Comparison of ENCODE assay signal across 22 mouse cellular contexts in genomic region chr1:121351037-121351436, GRCm38 (mm10). TPM values are rescaled to one million over a fixed set of nuclear protein-coding genes. Genes with fewer than 3 reads are reported as not detected.
DNase-seq lines count a peak whose midpoint lies in the region; ATAC-seq and TF ChIP-seq lines count a peak whose summit lies in the region.
"Had no signal": no experiment of that assay in that cellular context is flagged by ENCODE, and none has a peak within 500 bp of the region (broad histone marks: within the 10 kb centered on the region; RNA-seq: fewer than 3 reads in every experiment).

No protein-coding gene starts in this region.

- H3K36me3 ChIP-seq in heart, embryonic 10.5 days = no peaks in the 10 kb centered on the region
- H3K36me3 ChIP-seq in liver, postnatal 0 days (replicated peaks; ENCODE audit: insufficient read depth, low read length) = no peaks in the 10 kb centered on the region
- H3K36me3 ChIP-seq in small intestine, adult 2 months (ENCODE audit: control insufficient read depth, insufficient read depth, low read length) = no peaks in the 10 kb centered on the region
- H3K36me3 ChIP-seq in forebrain, embryonic 14.5 days (ENCODE audit: control insufficient read depth, insufficient read depth, low read length) = no peaks in the 10 kb centered on the region
- H3K36me3 ChIP-seq: forebrain, embryonic 10.5 days; hindbrain, embryonic 12.5 days; hindbrain, embryonic 15.5 days had no signal

- peak; percentile 22 for DNase-seq in heart, embryonic 10.5 days (ENCODE audit: low spot score)
- no peak for DNase-seq in heart, adult 8-10 months (ENCODE audit: low spot score)
- DNase-seq in liver, postnatal 0 days = no peak
- no peak for DNase-seq in liver
- no peak for DNase-seq in forebrain, embryonic 14.5 days (ENCODE audit: low spot score)
- DNase-seq: adrenal gland, adult 8-10 months; adrenal gland, postnatal 25 days; cerebellum, adult 11-12 months; cerebellum, adult 8-10 months; cerebellum, postnatal 10 days; cerebellum, postnatal 36 days; embryo, embryonic 11 days; forebrain, postnatal 0 days; gastrocnemius, postnatal 25 days; heart, adult 18-20 months had no signal

- H3K9me3 ChIP-seq in heart, embryonic 10.5 days = no peaks in the 10 kb centered on the region
- no peaks in the 10 kb centered on the region for H3K9me3 ChIP-seq in liver, postnatal 0 days (ENCODE audit: low read length)
- no peaks in the 10 kb centered on the region for H3K9me3 ChIP-seq in forebrain, embryonic 14.5 days (replicated peaks; ENCODE audit: control insufficient read depth, low read length)
- H3K9me3 ChIP-seq: forebrain, embryonic 10.5 days; hindbrain, embryonic 12.5 days; hindbrain, embryonic 15.5 days had no signal

- no peak for TF ChIP-seq POLR2A in small intestine, adult 2 months (IDR thresholded peaks at IDR 0.05; ENCODE audit: low read depth, low read length)

- WGBS in heart, embryonic 10.5 days = 68% methylated on average over 3 of the region's 3 CpGs
- WGBS in liver, postnatal 0 days (ENCODE audit: insufficient replicate concordance) = 63% methylated on average over 3 of the region's 3 CpGs
- WGBS in small intestine, adult 2 months = 24% methylated on average over 3 of the region's 3 CpGs
- 93% methylated on average over 3 of the region's 3 CpGs for WGBS in forebrain, embryonic 14.5 days

- no peaks in the 10 kb centered on the region for H3K27me3 ChIP-seq in heart, embryonic 10.5 days (ENCODE audit: insufficient read depth, poor library complexity, severe bottlenecking)
- H3K27me3 ChIP-seq in liver, postnatal 0 days (ENCODE audit: insufficient read depth, low read length) = no peaks in the 10 kb centered on the region
- H3K27me3 ChIP-seq in small intestine, adult 2 months (ENCODE audit: control insufficient read depth, insufficient read depth, low read length) = no peaks in the 10 kb centered on the region
- H3K27me3 ChIP-seq in forebrain, embryonic 14.5 days (replicated peaks; ENCODE audit: control insufficient read depth, insufficient read depth, low read length) = no peaks in the 10 kb centered on the region
- H3K27me3 ChIP-seq: forebrain, embryonic 13.5 days; hindbrain, embryonic 12.5 days; hindbrain, embryonic 15.5 days had no signal

- H3K4me3 ChIP-seq in heart, embryonic 10.5 days = no peak overlapping the region
- H3K4me3 ChIP-seq in liver, postnatal 0 days (ENCODE audit: low read depth, low read length) = no peak overlapping the region
- no peak overlapping the region for H3K4me3 ChIP-seq in small intestine, adult 2 months (ENCODE audit: low read depth, low read length)
- H3K4me3 ChIP-seq in forebrain, embryonic 14.5 days (ENCODE audit: low read depth, low read length) = no peak overlapping the region
- H3K4me3 ChIP-seq: forebrain, embryonic 10.5 days; forebrain, embryonic 13.5 days; hindbrain, embryonic 12.5 days; hindbrain, embryonic 15.5 days had no signal

- H3K27ac ChIP-seq in heart, embryonic 10.5 days = no peak overlapping the region
- H3K27ac ChIP-seq in liver, postnatal 0 days (ENCODE audit: low read depth) = no peak overlapping the region
- peak overlapping the region; percentile 58; the same call in 1 of the 2 replicates for H3K27ac ChIP-seq in small intestine, adult 2 months (ENCODE audit: insufficient read depth, low read depth, low read length)
- H3K27ac ChIP-seq in forebrain, embryonic 14.5 days (ENCODE audit: low read depth, low read length) = no peak overlapping the region
- H3K27ac ChIP-seq: forebrain, embryonic 10.5 days; forebrain, embryonic 13.5 days; hindbrain, embryonic 12.5 days; hindbrain, embryonic 15.5 days had no signal

- 0 out of 2 replicates have a peak, but pooled peaks have one; percentile 36 for ATAC-seq in liver, postnatal 0 days
- no peak for ATAC-seq in forebrain, embryonic 14.5 days
- ATAC-seq: activated CD4-positive, CD25-positive, alpha-beta regulatory T cell, adult 4 months; forebrain, embryonic 13.5 days; forebrain, postnatal 0 days had no signal

- no peaks in the 10 kb centered on the region for H3K4me1 ChIP-seq in heart, embryonic 10.5 days
- H3K4me1 ChIP-seq in liver, postnatal 0 days (ENCODE audit: insufficient read depth) = no peaks in the 10 kb centered on the region
- peaks cover 15% of the 10 kb centered on the region; the same call in 1 of the 2 replicates for H3K4me1 ChIP-seq in small intestine, adult 2 months (ENCODE audit: control insufficient read depth, insufficient read depth, insufficient read length, low read length)
- H3K4me1 ChIP-seq in forebrain, embryonic 14.5 days (ENCODE audit: control insufficient read depth, insufficient read depth, low read length) = no peaks in the 10 kb centered on the region
- H3K4me1 ChIP-seq: forebrain, embryonic 10.5 days; forebrain, embryonic 13.5 days; hindbrain, embryonic 12.5 days; hindbrain, embryonic 15.5 days had no signal

- TF ChIP-seq CTCF in liver, postnatal 0 days (IDR thresholded peaks at IDR 0.05; ENCODE audit: low read depth) = no peak
- TF ChIP-seq CTCF in small intestine, adult 2 months (IDR thresholded peaks at IDR 0.05; ENCODE audit: extremely low read depth, insufficient read length, insufficient replicate concordance, low read depth, low read length) = no peak

- H3K4me2 ChIP-seq in liver, postnatal 0 days (ENCODE audit: low read depth, low read length) = no peak overlapping the region
- no peak overlapping the region for H3K4me2 ChIP-seq in forebrain, embryonic 14.5 days (ENCODE audit: low read length)
- H3K4me2 ChIP-seq: forebrain, embryonic 13.5 days; heart, embryonic 11.5 days; hindbrain, embryonic 12.5 days; hindbrain, embryonic 15.5 days had no signal

- TF ChIP-seq EP300 in liver, postnatal 0 days (IDR thresholded peaks at IDR 0.05; ENCODE audit: low read depth) = no peak

- no peak overlapping the region for H3K9ac ChIP-seq in liver, postnatal 0 days (replicated peaks)
- H3K9ac ChIP-seq in forebrain, embryonic 14.5 days (ENCODE audit: low read length) = no peak overlapping the region
- H3K9ac ChIP-seq: forebrain, embryonic 13.5 days; forebrain, postnatal 0 days; hindbrain, embryonic 12.5 days; hindbrain, embryonic 15.5 days had no signal

RNA-seq across cellular contexts. Expression of gene Insig2, which starts 18.6 kb away (rescaled TPM):
- 24.5 and 25.9 TPM in 2 replicates for polyA plus RNA-seq in heart, embryonic 10.5 days (2016; fragmentation: Nextera tagmentation; extraction: Ambion mirVana)
- 10 to 100 TPM; 54.8 to 70.6 (median 64.6) TPM for total RNA-seq in heart, adult 8-10 months (2022)
- 42.5 and 47.7 TPM in 2 replicates for polyA plus RNA-seq in liver, postnatal 0 days (2015; fragmentation: Nextera tagmentation; extraction: Ambion mirVana)
- polyA plus RNA-seq in small intestine, adult 2 months (2012; rRNA removed) = 11.2 and 26.9 TPM in 2 replicates
- 23.8 and 31.4 TPM in 2 replicates for polyA plus RNA-seq in forebrain, embryonic 14.5 days (2014; fragmentation: Nextera tagmentation; extraction: Ambion mirVana)
